Mouse (Mus musculus): ENCODE data around the gene Zfp108. TPM values are rescaled to one million over a fixed set of nuclear protein-coding genes. Genes with fewer than 3 reads are reported as not detected.
"Not testable (repeated sequence)": the region's sequence is repeated elsewhere in the genome, so short reads cannot be mapped to it uniquely, and the experiment has no call there.

Zfp108 gene
- 1 to 10 TPM; 2.2 to 3.7 TPM for total RNA-seq (2021)
- 0.35 and 0.44 TPM in 2 replicates for polyA plus RNA-seq (2012; rRNA removed)
- long read RNA-seq: 0 reads

- DNase-seq: peak; percentile 88
These were observed at the start of gene Zfp108 for GRCm38 (mm10) chr7:24254633-24255474. Gene Zfp108, plus strand, starts transcription at chr7:24254794.

GRCm38 (mm10) chr7:24207488-24208261 lies 46.9 kb upstream of the Zfp108 start:
- peak; percentile 78 for DNase-seq

- DNase-seq: no peak
These were observed 46.2 kb upstream of the Zfp108 start for GRCm38 (mm10) chr7:24208282-24208886.

- no peak for DNase-seq
These were observed 44.3 kb upstream of the Zfp108 start for GRCm38 (mm10) chr7:24210296-24210695.

- no peak for DNase-seq
These were observed 43.3 kb upstream of the Zfp108 start, which contains the start of gene Zfp111 for GRCm38 (mm10) chr7:24211343-24211742. Gene Zfp111, minus strand, starts transcription at chr7:24211443.

- peak; percentile 78 for DNase-seq
These were observed 17.4 kb upstream of the Zfp108 start, which contains the start of gene Zfp109 for GRCm38 (mm10) chr7:24237040-24237791. Gene Zfp109, minus strand, starts transcription at chr7:24237560.

GRCm38 (mm10) chr7:24253779-24254615 lies 597 bp upstream of the Zfp108 start:
- DNase-seq: no peak

- DNase-seq: no peak
These were observed 4.9 kb downstream of the Zfp108 start for GRCm38 (mm10) chr7:24259306-24259999.

- no peak for DNase-seq
These were observed 5.4 kb downstream of the Zfp108 start for GRCm38 (mm10) chr7:24260000-24260312.

GRCm38 (mm10) chr7:24268176-24269155 lies 13.9 kb downstream of the Zfp108 start:
- DNase-seq: no peak

- no peak for DNase-seq
These were observed 14.7 kb downstream of the Zfp108 start for GRCm38 (mm10) chr7:24269256-24269655.

- no peak for DNase-seq
These were observed 15.2 kb downstream of the Zfp108 start for GRCm38 (mm10) chr7:24269667-24270287.

GRCm38 (mm10) chr7:24270288-24270672 lies 15.7 kb downstream of the Zfp108 start, which contains the start of gene Zfp93:
Gene Zfp93, plus strand, starts transcription at chr7:24270420.
- peak; percentile 88 for DNase-seq

GRCm38 (mm10) chr7:24271191-24271590 lies 16.6 kb downstream of the Zfp108 start:
- DNase-seq: no peak

- DNase-seq: no peak
These were observed 19.9 kb downstream of the Zfp108 start for GRCm38 (mm10) chr7:24274456-24274855.

- not testable (repeated sequence) for DNase-seq
These were observed 24.2 kb downstream of the Zfp108 start for GRCm38 (mm10) chr7:24278771-24279170.

GRCm38 (mm10) chr7:24280031-24280857 lies 25.6 kb downstream of the Zfp108 start:
- no peak for DNase-seq

GRCm38 (mm10) chr7:24280858-24281145 lies 26.2 kb downstream of the Zfp108 start:
- no peak for DNase-seq

Measured in adrenal gland, adult 2 months (tissue).